Mouse (Mus musculus): ENCODE results near the gene Dhrs13. TPM values are rescaled to one million over a fixed set of nuclear protein-coding genes. Genes with fewer than 3 reads are reported as not detected.
"Not testable (repeated sequence)": the region's sequence is repeated elsewhere in the genome, so short reads cannot be mapped to it uniquely, and the experiment has no call there.

Dhrs13 gene
- polyA plus RNA-seq, 1 experiment from 2014 or later: 55.3 TPM

DNA sequence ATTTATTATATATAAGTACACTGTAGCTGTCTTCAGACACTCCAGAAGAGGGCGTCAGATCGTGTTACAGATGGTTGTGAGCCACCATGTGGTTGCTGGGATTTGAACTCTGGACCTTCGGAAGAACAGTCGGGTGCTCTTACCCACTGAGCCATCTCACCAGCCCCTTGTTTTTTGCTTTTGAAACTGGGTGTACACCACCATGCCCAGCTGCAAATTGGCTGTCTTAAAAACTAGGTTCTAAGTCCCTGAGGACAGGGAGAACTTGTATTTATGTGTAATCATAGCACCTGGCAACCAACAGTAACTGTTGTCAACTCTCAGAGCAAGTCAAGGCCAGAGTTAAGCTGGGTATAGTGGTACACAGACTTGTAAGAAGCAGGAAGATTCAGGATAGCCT lies 16.6 kb downstream of the Dhrs13 start:
- WGBS: 82% methylated on average over 4 of the region's 4 CpGs

DNA sequence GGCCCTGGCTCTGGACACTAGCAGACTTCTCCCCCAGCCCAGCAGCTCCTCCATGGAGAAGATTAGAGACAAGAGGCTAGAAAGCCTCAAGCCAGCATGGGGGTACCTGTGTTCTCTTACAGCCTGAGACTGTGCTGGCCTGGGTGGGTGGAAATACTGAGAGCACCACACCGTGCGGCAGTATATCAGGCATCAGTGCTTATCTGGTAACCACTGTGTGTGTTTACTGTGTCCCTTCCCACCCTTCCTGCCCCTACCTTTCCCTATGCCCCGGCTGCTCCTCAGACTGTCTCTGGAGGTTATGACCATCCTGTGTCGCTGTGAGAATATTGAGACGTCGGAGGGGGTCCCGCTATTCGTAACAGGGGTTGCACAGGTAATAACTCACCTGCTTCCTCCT lies 21.0 kb downstream of the Dhrs13 start:
- no peak overlapping the region for H3K9ac ChIP-seq (replicated peaks)
- no peak overlapping the region for H3K4me3 ChIP-seq (replicated peaks)
- no peaks in the 10 kb centered on the region for H3K9me3 ChIP-seq (replicated peaks)
- no peak for ATAC-seq (ENCODE audit: low FRiP score)
- H3K4me2 ChIP-seq: no peak overlapping the region
- 96% methylated on average over 8 of the region's 8 CpGs for WGBS
- no peaks in the 10 kb centered on the region for H3K27me3 ChIP-seq (replicated peaks)
- no peak overlapping the region for H3K27ac ChIP-seq (replicated peaks)
- no peaks in the 10 kb centered on the region for H3K4me1 ChIP-seq
- peaks cover 72% of the 10 kb centered on the region for H3K36me3 ChIP-seq

More for the DNA sequence above, 16.6 kb downstream of the Dhrs13 start:
- peaks cover 30% of the 10 kb centered on the region for H3K36me3 ChIP-seq
- not testable (repeated sequence) for H3K4me3 ChIP-seq (replicated peaks); H3K4me2 ChIP-seq; H3K4me1 ChIP-seq; H3K9me3 ChIP-seq (replicated peaks); H3K27ac ChIP-seq (replicated peaks); ATAC-seq (ENCODE audit: low FRiP score); H3K27me3 ChIP-seq (replicated peaks); H3K9ac ChIP-seq (replicated peaks)

DNA sequence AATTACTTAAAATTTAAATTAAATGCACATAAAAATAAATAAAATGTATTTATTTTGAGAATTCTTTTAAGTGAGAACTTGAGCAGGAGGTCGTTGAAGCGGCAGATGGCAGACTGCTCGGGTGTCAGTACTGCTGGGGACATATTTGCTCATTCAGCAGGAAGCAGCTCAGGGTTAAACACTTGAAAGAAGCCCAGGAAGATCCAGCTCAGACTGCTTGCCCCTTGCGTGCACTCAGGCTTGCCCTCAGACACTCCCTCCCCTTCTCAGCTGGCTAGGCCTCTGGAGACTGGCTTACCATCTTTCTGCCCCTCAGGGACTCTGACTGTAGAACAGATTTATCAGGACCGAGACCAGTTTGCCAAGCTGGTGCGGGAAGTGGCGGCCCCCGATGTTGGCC lies 24.9 kb downstream of the Dhrs13 start:
- H3K4me1 ChIP-seq: no peaks in the 10 kb centered on the region
- H3K9ac ChIP-seq (replicated peaks): no peak overlapping the region
- H3K27me3 ChIP-seq (replicated peaks): no peaks in the 10 kb centered on the region
- no peak overlapping the region for H3K4me3 ChIP-seq (replicated peaks)
- peaks cover 75% of the 10 kb centered on the region for H3K36me3 ChIP-seq
- H3K9me3 ChIP-seq (replicated peaks): no peaks in the 10 kb centered on the region
- ATAC-seq (ENCODE audit: low FRiP score): no peak
- H3K27ac ChIP-seq (replicated peaks): no peak overlapping the region
- 82% methylated on average over 8 of the region's 8 CpGs for WGBS
- no peak overlapping the region for H3K4me2 ChIP-seq

DNA sequence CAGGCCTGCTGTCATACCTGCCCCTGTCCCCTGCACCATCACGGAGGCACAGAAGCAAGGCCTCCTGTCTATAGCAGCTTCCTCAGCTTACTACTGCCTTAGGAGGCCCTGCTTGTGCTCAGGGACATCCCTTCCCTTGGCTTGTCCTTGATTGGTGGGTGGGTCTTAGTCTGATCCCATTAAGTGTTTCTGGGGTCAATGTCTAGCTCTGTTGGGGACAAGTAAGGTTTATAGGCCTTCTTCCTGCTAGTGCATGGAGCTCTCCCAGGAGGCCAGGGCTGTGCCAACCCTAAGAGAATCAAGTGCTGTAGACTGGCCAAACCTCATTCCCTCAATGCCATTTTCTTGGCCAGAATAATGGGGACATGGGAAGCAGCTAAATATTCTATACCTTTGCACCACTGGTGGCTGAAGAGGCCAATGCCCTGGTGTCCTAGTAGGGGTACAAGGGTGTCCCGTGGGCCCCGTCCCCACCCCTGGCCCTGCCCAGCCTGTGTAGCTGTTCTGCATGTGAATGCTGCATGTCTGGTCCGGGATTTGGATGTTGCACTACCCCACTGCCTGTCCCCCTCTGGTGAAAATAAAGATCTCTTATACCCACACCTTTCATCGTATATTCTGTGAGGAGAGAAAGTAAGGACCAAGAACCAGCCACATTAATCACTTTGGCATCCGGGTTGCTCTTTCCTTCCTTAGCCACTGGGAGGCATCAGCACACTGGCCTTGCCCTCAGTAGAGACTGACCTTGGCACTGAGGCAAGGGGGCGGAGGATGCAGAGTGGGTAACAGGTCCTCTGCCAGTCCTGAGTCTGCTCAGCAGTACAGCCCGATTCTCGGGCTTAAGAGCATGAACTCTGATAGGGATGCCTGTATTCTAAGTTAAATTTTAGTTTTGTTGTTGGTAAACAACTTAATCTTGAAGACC lies 28.0 kb downstream of the Dhrs13 start:
- Histone ChIP-seq H3K36me3 (peaks cover 50% of the 10 kb centered on the region), H3K9ac (replicated peaks) (no peak overlapping the region), H3K4me2 (no peak overlapping the region), H3K4me3 (replicated peaks) (no peak overlapping the region), H3K27me3 (replicated peaks) (no peaks in the 10 kb centered on the region), H3K9me3 (replicated peaks) (no peaks in the 10 kb centered on the region), H3K27ac (replicated peaks) (no peak overlapping the region), H3K4me1 (no peaks in the 10 kb centered on the region)
- WGBS: 55% methylated on average over 9 of the region's 9 CpGs
- ATAC-seq (ENCODE audit: low FRiP score): peak; percentile 76; the same call in 1 of the 2 replicates

DNA sequence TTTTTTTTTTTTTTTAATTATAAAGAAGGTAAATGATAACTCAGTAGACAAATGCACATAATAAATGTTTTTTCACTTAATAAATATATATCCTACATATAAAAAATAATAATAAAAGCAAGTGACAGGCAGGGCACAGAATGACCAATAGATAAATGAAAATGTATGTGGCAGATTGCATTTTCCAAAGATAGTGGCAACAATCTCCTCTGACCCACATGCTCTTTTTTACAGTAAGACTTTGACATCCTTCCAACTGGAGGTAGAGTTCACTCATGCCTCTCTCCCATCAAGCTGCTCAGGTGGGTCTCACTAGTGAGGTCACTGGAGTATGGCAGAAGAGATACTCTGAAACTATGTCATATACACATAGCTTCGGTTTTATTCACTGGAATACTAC lies 30.5 kb downstream of the Dhrs13 start:
- no peak overlapping the region for H3K4me3 ChIP-seq (replicated peaks)
- H3K9me3 ChIP-seq (replicated peaks): no peaks in the 10 kb centered on the region
- no peaks in the 10 kb centered on the region for H3K27me3 ChIP-seq (replicated peaks)
- no peak overlapping the region for H3K27ac ChIP-seq (replicated peaks)
- H3K4me2 ChIP-seq: no peak overlapping the region
- ATAC-seq (ENCODE audit: low FRiP score): no peak
- no peaks in the 10 kb centered on the region for H3K4me1 ChIP-seq
- H3K36me3 ChIP-seq: peaks cover 28% of the 10 kb centered on the region
- 89% methylated on average over 1 of the region's 1 CpGs for WGBS
- no peak overlapping the region for H3K9ac ChIP-seq (replicated peaks)

DNA sequence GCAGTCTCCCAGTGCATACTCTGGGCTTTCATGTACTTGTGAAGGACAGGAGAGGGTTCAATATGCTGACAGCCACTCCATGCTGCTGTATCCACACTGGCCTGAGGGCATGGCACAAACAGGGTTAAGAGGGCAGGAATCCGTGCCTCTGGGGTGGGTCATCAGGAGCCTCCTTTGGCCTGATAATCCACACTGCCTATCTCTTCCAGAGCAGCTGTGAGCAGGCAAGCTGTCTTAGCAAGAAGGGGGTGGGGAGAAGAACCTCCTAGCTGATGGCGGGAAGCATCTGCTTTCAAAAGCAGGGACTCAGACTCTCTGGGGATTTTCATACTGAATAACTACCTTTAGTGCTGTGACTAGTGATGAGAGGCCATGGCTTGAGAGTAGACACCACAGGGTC lies 33.8 kb downstream of the Dhrs13 start:
- WGBS: 50% methylated on average over 2 of the region's 2 CpGs
- H3K4me3 ChIP-seq (replicated peaks): no peak overlapping the region
- H3K9ac ChIP-seq (replicated peaks): no peak overlapping the region
- no peak overlapping the region for H3K4me2 ChIP-seq
- 0 out of 2 replicates have a peak, but pooled peaks cover under 1% of the 10 kb centered on the region for H3K36me3 ChIP-seq
- H3K9me3 ChIP-seq (replicated peaks): no peaks in the 10 kb centered on the region
- H3K4me1 ChIP-seq: no peaks in the 10 kb centered on the region
- H3K27me3 ChIP-seq (replicated peaks): no peaks in the 10 kb centered on the region
- no peak for ATAC-seq (ENCODE audit: low FRiP score)
- no peak overlapping the region for H3K27ac ChIP-seq (replicated peaks)

DNA sequence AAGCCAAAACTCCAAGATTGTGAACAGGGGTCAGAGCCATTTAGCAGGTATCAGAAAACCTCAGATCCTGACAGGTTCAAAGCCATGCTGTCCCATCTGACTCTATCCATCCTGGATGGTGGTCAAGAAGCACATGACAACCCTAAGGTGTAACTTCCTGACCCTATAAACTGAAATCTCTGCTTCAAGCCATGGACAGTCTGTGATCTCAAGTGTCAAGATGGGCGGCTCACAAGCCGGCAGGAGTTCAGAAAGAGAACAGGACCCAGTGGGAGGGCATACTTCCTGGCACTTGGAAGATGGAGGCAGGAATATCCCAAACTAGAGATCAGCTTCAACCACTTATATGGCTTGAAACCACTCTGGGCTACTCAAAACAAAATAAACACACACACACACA lies 34.6 kb downstream of the Dhrs13 start:
- Histone ChIP-seq H3K9me3 (replicated peaks) (no peaks in the 10 kb centered on the region), H3K27me3 (replicated peaks) (no peaks in the 10 kb centered on the region), H3K9ac (replicated peaks) (no peak overlapping the region), H3K4me2 (no peak overlapping the region), H3K27ac (replicated peaks) (no peak overlapping the region), H3K36me3 (0 out of 2 replicates have a peak, but pooled peaks cover 4% of the 10 kb centered on the region), H3K4me3 (replicated peaks) (no peak overlapping the region), H3K4me1 (no peaks in the 10 kb centered on the region)
- ATAC-seq (ENCODE audit: low FRiP score): no peak
- 78% methylated on average over 2 of the region's 2 CpGs for WGBS

DNA sequence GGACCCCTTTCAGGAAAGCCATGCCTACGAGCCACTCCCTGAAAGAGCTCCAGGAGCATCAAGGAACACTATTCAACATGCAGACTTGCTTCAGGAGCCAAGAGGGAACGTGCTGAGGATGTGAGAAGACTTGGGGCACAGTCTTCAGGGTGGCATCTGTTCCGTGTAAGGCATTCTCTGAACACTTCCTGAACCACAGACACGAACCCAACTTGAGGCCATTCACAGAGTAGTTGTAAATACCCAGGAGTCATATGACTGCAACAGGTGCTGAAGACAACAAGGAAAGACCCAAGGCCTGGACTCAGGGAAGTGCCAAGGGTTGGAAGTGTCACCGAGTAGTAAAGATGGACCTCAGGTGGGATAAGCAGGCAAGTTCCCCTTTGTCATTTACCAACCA lies 35.5 kb downstream of the Dhrs13 start:
- no peak overlapping the region for H3K4me2 ChIP-seq
- WGBS: 75% methylated on average over 5 of the region's 5 CpGs
- H3K27ac ChIP-seq (replicated peaks): no peak overlapping the region
- H3K9ac ChIP-seq (replicated peaks): no peak overlapping the region
- no peaks in the 10 kb centered on the region for H3K4me1 ChIP-seq
- H3K9me3 ChIP-seq (replicated peaks): no peaks in the 10 kb centered on the region
- ATAC-seq (ENCODE audit: low FRiP score): no peak
- peaks cover 13% of the 10 kb centered on the region; the same call in 1 of the 2 replicates for H3K36me3 ChIP-seq
- no peak overlapping the region for H3K4me3 ChIP-seq (replicated peaks)
- H3K27me3 ChIP-seq (replicated peaks): no peaks in the 10 kb centered on the region

DNA sequence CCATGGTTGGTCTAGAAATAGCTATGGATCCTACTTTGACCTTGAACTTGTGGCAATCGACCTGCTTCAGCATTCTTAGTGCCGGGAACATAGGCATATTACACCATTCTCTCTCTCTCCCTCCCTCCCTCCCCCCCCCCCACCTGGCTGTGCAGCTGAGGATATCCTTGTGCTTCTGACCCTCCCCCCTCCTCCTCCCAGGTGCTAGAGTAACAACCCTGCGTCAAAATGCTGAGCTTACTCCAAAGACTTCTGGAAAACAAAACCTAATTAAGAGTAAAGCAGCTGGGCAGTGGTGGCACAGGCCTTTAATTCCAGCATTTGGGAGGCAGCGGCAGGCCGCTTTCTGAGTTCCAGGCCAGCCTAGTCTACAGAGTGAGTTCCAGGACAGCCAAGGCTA lies 37.0 kb downstream of the Dhrs13 start:
- Histone ChIP-seq H3K9ac (replicated peaks) (no peak overlapping the region), H3K4me1 (no peaks in the 10 kb centered on the region), H3K27me3 (replicated peaks) (no peaks in the 10 kb centered on the region), H3K36me3 (peaks cover 26% of the 10 kb centered on the region), H3K9me3 (replicated peaks) (no peaks in the 10 kb centered on the region), H3K27ac (replicated peaks) (no peak overlapping the region), H3K4me2 (no peak overlapping the region), H3K4me3 (replicated peaks) (no peak overlapping the region)
- ATAC-seq (ENCODE audit: low FRiP score): no peak
- WGBS: 84% methylated on average over 5 of the region's 5 CpGs

DNA sequence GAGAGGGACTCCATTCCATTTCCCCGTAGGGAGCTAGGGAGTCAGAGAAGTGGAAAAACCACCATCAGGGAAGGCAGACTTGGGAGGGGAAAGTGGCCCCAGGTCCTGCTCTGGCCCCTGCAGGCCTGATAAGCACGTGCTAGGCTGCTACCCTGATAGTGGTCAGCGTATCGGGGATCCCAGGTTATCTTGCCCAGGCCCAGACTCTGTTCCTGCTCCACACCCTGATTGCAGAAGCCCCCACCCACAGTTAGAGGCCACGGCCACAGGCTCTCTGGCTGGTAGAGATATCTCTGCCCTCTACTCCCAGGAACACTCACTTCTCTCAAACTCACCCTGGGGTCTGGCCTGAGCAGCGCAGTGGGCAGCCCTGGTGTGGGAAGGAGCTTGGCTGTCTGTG lies 37.6 kb downstream of the Dhrs13 start:
- Histone ChIP-seq H3K4me2 (no peak overlapping the region), H3K9ac (replicated peaks) (no peak overlapping the region), H3K36me3 (peaks cover 31% of the 10 kb centered on the region), H3K27ac (replicated peaks) (no peak overlapping the region), H3K27me3 (replicated peaks) (no peaks in the 10 kb centered on the region), H3K4me3 (replicated peaks) (no peak overlapping the region), H3K4me1 (no peaks in the 10 kb centered on the region), H3K9me3 (replicated peaks) (no peaks in the 10 kb centered on the region)
- 90% methylated on average over 6 of the region's 6 CpGs for WGBS
- ATAC-seq (ENCODE audit: low FRiP score): no peak

DNA sequence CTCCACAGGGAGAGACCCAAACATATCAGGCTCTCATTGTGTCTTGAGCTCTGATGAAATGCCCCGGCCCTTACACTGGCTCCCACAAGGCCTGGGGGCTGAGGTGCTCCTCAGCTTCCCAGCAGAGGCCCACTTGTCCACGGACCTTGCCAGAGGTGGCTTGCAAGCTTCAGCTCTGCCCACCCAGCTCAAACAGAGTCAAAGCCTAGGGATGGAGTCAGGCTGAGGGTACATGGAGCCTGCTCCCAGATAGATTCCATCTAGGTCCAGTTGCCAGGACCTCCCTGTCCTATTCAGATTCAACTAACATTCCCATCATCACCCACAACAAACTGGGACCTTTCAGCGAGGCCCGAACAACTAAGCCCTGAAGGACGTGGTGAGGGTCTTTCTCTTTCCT lies 39.9 kb downstream of the Dhrs13 start:
- no peak overlapping the region for H3K4me2 ChIP-seq
- H3K4me3 ChIP-seq (replicated peaks): no peak overlapping the region
- H3K27me3 ChIP-seq (replicated peaks): no peaks in the 10 kb centered on the region
- no peaks in the 10 kb centered on the region for H3K4me1 ChIP-seq
- WGBS: 82% methylated on average over 5 of the region's 5 CpGs
- H3K27ac ChIP-seq (replicated peaks): no peak overlapping the region
- no peaks in the 10 kb centered on the region for H3K9me3 ChIP-seq (replicated peaks)
- no peak for ATAC-seq (ENCODE audit: low FRiP score)
- peaks cover 52% of the 10 kb centered on the region for H3K36me3 ChIP-seq
- H3K9ac ChIP-seq (replicated peaks): no peak overlapping the region

DNA sequence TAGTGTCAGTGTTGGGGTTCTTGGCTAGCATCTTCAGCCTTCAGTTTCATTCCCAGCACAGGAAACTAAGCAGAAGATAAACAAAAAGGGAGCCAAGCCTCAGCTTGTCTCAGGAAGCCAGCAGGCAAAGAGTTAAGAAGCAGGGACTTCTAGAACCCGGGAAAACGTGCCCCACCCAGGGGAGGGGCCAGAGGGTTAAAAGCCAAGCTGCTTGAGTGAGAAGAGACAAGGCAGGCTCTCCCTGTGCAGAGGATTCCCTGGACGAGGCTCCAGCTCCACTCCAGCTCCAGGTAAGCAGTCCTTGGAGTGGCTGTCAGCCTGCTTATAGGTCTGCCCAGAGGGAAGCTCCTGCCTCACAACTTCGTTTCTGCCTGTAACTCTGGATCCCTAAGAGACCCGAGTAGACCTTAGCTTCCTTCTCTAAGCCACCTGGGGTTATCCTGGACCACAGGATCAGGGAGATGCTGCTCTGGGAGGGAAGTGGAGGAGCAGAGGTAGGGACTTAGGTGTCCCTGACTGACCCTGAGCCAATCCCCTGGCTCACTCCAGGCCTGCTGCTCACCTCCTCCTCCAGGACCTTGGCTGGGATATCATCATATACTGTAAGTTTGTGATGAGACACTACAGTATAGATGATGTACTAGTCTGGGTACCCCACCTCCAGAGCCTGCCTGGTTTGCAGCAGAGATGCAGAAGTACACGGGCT lies 40.5 kb downstream of the Dhrs13 start:
- Histone ChIP-seq H3K4me1 (no peaks in the 10 kb centered on the region), H3K27me3 (replicated peaks) (no peaks in the 10 kb centered on the region), H3K9ac (replicated peaks) (no peak overlapping the region), H3K4me3 (replicated peaks) (no peak overlapping the region), H3K9me3 (replicated peaks) (no peaks in the 10 kb centered on the region), H3K36me3 (peaks cover 53% of the 10 kb centered on the region), H3K27ac (replicated peaks) (no peak overlapping the region), H3K4me2 (no peak overlapping the region)
- WGBS: 36% methylated on average over 6 of the region's 6 CpGs
- ATAC-seq (ENCODE audit: low FRiP score): no peak
